Mouse (Mus musculus) small intestine, adult 2 months (tissue): ENCODE data around the gene Arhgap35.

Source experiments
- CTCF ChIP-seq: fragments of 200-500 bp; IDR thresholded peaks from 2 replicates; pipeline ENCODE4 v1.5.1; 2012; ENCODE audit warnings: low read depth, mild to moderate bottlenecking, control low read depth, inconsistent platforms, low read length, moderate library complexity, mixed read lengths; ENCODE audit not compliant: insufficient replicate concordance, insufficient read length; ENCODE audit errors: extremely low read depth
- POLR2A ChIP-seq: fragments of 200-500 bp; IDR thresholded peaks from 2 replicates; pipeline ENCODE4 v1.6.1; 2012; ENCODE audit warnings: low read depth, mild to moderate bottlenecking, control low read depth, inconsistent platforms, low read length, moderate library complexity

GRCm38 (mm10) chr7:16465160-16465559 is 149.6 kb downstream of the Arhgap35 start:
- TF ChIP-seq CTCF (peak; percentile 93; the same call in 1 of the 2 replicates), POLR2A (no peak)
